Mouse (Mus musculus) MEL (cell line): ENCODE results near the gene Gjc2.

Source experiments
- CTCF ChIP-seq, 3 experiments: IDR thresholded peaks in 2 of 3; conservative IDR thresholded peaks in 1 of 3; 2 replicates each; pipeline ENCODE4 v1.5.1; 2011 to 2012; ENCODE audit warnings: low read length in 3 of 3, low read depth in 2 of 3, mild to moderate bottlenecking in 2 of 3, improper control_type of control experiment in 1 of 3, inconsistent platforms in 1 of 3, mixed read lengths in 1 of 3, moderate library complexity in 1 of 3; ENCODE audit not compliant: control insufficient read depth in 1 of 3, insufficient read depth in 1 of 3, poor library complexity in 1 of 3, severe bottlenecking in 1 of 3
- GATA1 ChIP-seq: IDR thresholded peaks from 2 replicates; pipeline ENCODE4 v1.6.1; 2011; ENCODE audit warnings: low read depth, low read length, improper control_type of control experiment
- MAZ ChIP-seq: IDR thresholded peaks from 2 replicates; pipeline ENCODE4 v1.6.1; 2012; ENCODE audit warnings: low read depth, mild to moderate bottlenecking, inconsistent platforms, low read length, improper control_type of control experiment
- NELFE ChIP-seq: IDR thresholded peaks from 2 replicates; pipeline ENCODE4 v1.6.1; 2011; ENCODE audit warnings: low read depth, low read length, improper control_type of control experiment
- POLR2A ChIP-seq, 2 experiments: IDR thresholded peaks; 2 replicates each; pipeline ENCODE4 v1.6.1; 2011 to 2012; ENCODE audit warnings: low read length in 2 of 2, mild to moderate bottlenecking in 2 of 2, control low read depth in 1 of 2, improper control_type of control experiment in 1 of 2, low read depth in 1 of 2, moderate library complexity in 1 of 2; ENCODE audit not compliant: control insufficient read depth in 1 of 2, insufficient read depth in 1 of 2, poor library complexity in 1 of 2
- TAL1 ChIP-seq: IDR thresholded peaks from 2 replicates; pipeline ENCODE4 v1.6.1; 2012; ENCODE audit warnings: mild to moderate bottlenecking, inconsistent platforms, low read length, moderate library complexity, mixed read lengths
- TCF12 ChIP-seq: IDR thresholded peaks from 2 replicates; pipeline ENCODE4 v1.6.1; 2014; ENCODE audit warnings: low read depth, mild to moderate bottlenecking, inconsistent platforms, low read length, improper control_type of control experiment, moderate library complexity
- USF2 ChIP-seq, 2 experiments: IDR thresholded peaks; 2 replicates each; pipeline ENCODE4 v1.6.1; 2011 to 2012; ENCODE audit warnings: improper control_type of control experiment in 2 of 2, low read length in 2 of 2, borderline replicate concordance in 1 of 2, inconsistent platforms in 1 of 2, low read depth in 1 of 2, mild to moderate bottlenecking in 1 of 2; ENCODE audit not compliant: insufficient read depth in 1 of 2
- ZC3H11A ChIP-seq: IDR thresholded peaks from 2 replicates; pipeline ENCODE4 v1.6.1; 2012; ENCODE audit warnings: low read depth, mild to moderate bottlenecking, inconsistent platforms, low read length, improper control_type of control experiment

DNA sequence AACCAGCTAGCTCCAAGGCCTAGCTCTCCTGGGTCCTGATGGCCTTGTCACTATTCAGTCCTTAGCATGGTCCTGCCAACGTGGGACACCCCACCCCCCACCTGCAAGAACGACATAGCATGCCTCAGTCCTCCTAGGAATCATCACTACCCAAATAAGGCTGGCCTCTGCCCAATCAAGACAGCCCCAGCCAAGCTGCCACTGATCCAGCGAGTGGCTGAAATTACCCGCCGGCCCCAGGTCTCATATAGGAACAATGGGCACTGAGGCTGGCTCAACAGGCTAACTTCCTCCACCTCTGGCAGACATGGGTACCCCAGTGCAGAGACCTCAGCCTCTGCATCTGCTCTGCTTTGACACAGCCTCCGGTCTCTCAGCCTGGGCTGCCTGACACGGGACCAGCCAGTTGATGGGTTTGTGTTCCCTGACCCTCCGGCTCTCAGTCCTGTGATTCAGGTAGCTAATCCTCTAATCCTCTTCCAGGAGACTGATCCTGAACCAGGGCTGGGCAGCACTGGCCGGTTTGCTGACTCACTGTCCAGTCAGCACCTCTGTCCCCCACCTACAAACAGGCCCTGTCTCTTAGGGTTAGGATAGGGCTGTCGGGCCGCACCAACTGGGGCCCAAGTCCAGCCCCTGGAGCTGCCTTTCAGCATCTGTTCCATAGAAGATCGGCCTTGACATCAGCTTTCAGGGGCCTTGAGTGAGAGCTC is 45.9 kb downstream of the Gjc2 start:
- TF ChIP-seq NELFE (no peak), POLR2A (IDR thresholded peaks at IDR 0.05; ENCODE audit: control insufficient read depth in 1 of 2, insufficient read depth in 1 of 2, low read depth in 1 of 2, low read length in 2 of 2, poor library complexity in 1 of 2) (no peak), USF2 (IDR thresholded peaks at IDR 0.05; ENCODE audit: borderline replicate concordance in 1 of 2, insufficient read depth in 1 of 2, low read depth in 1 of 2, low read length in 2 of 2) (no peak), GATA1 (no peak), TCF12 (no peak), ZC3H11A (no peak), CTCF (IDR thresholded peaks at IDR 0.05 in 2 of 3, conservative IDR thresholded peaks at IDR 0.05 in 1 of 3; ENCODE audit: control insufficient read depth in 1 of 3, insufficient read depth in 1 of 3, low read depth in 2 of 3, low read length in 3 of 3, poor library complexity in 1 of 3, severe bottlenecking in 1 of 3) (no peak), MAZ (no peak), TAL1 (no peak)
